Mouse (Mus musculus) cerebellum, adult (tissue): ENCODE measurements around the gene Wdr34.

ENCODE experiments used
- ATAC-seq: cut with Nextera tagmentation; 2 replicates; pipeline ENCODE4 v1.9.2; 2017; ENCODE audit warnings: mild to moderate bottlenecking, moderate library complexity, mixed read lengths; ENCODE audit not compliant: insufficient number of reproducible peaks, low FRiP score, low TSS enrichment

Gene Wdr34

DNA sequence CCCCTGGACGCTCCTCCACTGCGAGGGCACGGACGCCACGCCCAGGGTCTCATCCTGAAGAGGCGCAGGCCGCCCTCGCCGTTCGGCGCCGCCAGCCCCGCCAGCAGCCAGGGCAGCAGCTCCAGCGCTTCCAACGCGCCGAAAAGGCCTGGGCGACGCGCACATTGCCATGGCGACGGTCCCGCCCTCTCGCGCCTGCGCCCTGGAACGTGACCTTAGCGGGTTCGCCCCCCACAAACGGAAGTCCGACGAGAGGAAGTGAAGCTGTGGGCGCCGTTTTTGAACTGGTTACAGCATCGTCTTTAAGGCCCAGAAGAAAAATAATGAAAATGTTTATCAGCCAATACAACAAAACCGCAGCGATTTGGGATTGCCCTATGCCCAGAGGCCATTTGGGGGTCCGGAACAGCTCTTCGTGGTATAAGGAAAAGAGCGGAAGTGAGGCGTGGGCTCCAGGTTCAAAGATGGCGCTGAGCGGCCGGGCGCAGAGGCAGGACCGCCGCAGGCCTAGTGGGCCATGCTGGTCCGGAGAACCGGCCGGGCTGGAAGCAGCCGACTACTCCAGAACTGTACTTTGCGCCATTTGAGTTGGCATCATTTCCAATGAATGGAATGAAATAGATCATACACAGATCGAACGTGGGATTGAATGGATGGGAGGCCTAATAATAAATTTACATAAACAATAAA, at the start of gene Wdr34:
Gene Wdr34 (minus strand): TSS at position 183 of the 690 bp plus-strand sequence.
- ATAC-seq: peak; percentile 86; the same call in 1 of the 2 replicates

DNA sequence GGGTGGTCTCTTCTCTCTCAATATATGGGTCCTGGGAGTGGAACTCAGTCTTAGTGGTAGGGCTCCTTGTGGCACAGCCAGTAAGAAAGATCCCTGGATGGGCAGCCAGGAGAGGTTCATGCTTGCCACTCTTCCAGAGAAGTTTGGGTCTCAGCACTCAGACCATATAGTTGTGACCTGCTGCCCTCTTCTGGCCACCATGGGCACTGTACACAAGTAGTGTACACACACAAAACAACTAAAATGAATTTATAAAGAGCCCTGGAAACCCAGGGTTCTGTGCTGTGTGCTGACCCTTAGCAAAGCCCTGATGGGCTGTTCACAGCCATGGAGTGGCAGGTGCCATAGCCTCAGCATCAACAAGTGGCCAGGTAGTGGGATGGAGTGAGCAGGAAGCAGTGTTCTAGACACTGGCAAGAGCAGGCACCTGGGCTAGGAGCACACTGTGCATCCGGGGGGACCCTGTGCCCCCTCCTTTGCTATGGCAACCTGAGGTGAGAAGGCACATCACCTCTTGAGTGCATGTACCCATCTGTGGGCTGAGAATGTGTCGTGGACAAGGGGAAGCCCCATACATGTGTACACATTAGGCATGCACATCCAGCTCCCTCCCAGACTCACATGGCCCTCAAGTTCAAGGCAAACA, 47.3 kb upstream of the Wdr34 start:
- no peak for ATAC-seq

DNA sequence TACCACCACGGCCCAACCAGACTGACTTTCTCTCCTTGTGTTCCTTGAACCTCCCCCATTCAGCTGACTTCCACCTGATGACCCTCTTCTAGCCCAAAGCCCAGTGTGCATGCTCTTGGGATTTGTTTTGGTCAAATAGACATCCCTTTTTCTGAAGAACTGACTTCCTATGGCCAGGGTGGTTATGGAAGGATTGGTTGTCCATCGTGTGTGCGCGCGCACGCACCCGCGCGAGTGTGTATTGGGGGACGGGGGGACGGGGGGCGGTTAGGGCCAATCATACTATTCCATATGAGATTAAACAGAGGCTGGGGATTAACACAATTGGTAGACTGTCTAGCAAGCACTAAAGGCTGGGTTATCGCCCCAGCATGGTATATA, 45.5 kb upstream of the Wdr34 start:
- no peak for ATAC-seq

DNA sequence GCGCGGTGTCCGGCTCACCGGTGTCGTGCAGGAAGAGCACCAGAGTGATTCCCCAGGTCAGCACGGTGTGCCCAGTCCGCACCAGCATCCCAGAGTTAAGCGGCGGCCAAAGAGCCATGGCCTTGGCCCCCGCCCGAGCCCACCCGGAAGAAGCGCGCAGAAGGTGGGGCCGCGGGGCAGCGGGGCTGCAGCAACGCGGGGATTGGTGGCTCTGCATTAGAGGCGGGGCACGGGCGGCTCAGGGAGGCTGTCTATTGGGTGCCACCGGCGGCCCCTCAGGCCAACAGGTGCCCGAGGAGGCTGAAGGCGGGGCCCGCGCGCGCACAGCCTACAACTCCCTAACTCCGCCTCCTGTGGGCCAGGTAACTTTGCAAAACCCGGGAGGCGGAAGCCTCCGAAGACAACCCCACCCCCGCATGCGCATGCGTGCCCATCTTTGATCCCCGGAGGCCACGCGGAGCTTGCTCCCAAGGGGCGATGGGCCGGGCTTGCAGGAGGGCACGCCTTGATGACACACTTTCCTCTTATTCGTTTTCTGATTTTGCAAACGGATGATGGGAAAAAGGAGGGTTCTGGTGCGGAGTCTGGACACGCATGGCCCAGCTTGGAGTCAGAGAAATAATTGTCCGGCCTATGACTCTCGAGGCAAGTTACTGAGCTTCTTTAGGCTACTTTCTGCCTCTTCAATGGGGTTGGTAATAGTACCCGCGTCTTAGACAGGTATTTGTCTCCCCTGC, 45.0 kb upstream of the Wdr34 start, which contains the start of gene Zdhhc12:
Gene Zdhhc12 (minus strand): TSS at position 178 of the 737 bp plus-strand sequence.
- ATAC-seq: peak; percentile 88

DNA sequence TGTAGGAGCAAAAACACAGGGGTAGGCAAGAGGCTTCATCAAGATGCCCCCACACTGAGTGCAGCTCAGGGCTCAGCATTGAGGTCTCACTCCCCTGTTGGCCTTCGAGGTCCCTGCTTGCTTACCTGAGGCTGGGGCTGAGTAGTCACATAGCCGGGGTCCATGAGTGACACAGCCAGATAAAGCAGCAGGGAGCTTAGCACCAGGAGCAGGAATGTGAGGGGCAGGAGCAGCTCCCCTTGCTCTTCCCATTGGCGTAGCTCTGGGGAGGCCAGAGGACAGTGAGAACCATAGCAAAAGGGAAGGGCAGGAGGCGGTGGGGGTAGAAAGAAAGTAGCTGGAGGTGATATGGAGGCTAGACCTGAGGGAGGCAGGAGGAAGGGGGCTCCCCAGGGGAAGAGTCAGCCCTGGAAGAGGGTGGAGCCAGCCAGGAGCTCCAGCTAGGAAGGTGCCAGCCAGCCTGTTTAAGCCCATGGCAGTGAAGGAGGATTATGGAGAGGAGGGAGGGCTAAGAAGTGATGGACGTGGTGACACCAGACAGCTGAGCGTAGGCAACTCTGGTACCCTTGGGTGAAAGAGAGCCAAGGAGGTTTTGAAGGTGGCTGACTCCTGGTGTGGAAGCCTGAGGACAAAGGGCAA, 43.7 kb upstream of the Wdr34 start:
- no peak for ATAC-seq

DNA sequence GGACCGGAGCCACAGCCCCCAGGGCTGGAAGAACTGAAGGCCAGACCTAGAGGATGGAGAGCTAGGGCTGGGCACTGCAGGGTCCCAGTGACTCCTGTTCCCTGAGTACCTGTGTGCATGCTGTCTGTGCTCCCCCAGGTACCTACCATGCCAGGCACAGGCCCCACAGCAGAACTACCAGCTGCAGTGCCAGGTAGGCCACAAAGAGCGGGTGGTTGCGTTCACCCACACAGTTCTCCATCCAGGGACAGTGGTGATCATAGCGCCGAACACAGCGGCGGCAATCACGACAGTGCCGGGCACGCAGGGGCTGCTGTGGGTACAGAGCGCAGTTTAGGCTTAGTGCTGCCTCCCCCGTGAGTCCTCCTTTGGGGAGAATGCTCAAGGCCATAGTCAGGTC, 42.8 kb upstream of the Wdr34 start:
- ATAC-seq: no peak

DNA sequence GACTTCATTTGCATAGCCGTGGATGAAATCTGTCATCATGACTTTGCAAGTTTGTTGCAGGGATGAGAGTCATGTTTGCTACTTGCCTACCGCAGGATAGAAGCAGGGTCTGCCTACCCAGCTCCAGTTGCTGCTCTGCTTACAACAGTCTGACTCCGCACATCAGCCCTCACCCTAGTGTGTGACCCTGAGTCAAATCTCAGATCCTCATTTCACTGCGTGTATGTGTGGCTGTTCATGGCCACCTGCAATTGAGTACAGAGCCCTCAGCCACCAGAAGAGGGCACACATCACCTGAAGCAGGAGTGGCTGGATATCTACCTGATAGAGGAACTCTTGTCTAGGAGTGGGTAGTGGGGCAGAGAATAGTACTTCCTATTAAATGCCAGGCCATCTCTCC, 38.6 kb upstream of the Wdr34 start:
- ATAC-seq: no peak

DNA sequence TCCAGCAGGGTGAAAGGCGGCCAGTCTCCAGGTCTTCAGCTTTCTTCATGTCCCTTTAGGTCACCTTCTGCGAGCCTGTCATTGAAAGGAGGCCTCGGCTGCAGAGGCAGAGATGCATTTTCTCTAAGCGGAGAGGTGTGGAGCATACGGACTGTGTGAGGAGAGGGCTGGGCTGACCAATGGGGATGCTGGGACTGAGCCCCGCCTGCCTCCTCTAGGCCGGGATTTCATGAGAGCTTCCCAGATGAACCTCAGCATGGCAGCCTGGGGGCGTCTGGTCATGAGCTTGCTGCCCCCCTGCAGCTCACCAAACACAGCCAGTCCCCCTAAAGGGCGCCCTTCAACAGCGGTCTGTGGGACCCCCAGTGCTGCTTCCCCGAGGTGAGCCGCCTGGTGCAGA, 36.0 kb upstream of the Wdr34 start:
- ATAC-seq: no peak

DNA sequence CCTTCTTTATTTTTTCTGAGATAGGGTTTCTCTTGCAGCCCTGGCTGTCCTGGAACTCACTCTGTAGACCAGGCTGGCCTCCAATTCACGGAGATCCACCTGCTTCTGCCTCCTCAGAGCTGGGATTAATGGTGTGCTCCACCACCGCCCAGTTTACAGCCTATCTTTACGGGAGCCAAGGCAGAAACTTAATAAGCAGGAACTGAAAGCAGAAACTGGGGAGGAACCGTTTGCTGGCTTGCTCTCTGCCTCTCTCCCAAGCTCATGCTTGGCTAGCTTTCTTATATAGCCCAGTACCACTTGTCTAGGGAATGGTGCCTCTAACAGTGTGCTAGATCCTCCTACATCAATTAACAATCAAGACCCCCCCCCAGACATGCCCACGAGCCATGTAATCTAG, 35.4 kb upstream of the Wdr34 start:
- ATAC-seq: no peak

DNA sequence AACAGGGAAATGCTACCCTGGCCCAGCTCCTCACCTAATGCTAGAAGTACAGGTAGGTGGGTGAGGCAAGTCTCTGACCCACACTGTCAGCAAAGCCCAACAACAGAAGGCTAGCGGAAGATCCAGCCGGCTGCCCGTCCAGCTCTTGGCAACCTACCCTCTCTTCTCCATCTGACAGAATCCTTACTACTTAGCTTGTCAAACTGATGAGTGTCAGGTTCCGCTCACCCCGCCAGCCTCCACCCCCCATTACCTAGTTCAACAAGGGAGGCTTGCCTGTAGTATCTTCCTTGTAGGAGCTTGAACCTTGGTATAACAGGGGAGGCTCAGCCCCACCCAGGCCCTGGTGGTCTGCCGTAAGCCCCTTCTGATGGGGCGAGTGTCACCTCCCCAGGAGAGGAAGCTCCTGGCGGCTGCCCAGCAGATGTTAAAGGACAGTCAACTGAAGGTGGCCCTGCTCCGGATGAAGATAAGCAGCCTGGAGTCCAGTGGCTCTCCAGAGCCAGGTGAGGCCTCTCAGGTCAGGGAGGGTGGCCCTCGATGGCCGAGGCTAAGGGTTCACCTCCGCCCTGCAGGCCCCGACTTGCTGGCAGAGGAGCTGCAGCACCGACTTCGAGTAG, 31.6 kb upstream of the Wdr34 start:
- ATAC-seq: no peak

DNA sequence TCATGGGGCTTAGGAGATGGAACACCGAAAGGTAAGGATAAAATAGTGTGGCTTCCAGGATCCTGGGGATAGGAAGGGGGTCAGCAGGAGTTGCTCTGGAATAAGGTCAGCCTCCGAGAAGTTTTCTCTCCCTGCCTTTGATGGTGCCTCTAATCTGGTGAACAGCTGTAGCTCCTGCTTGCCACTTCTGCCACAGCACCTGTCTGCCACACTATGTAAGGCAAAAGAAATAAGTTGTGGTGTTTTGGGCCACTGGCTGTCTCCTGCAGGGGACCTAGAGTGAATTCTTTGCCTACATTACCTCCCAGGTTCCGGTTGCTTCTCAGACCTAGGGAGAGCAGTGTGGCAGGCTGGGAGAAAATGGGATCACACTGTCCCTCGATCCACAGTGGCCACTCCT, 30.1 kb upstream of the Wdr34 start:
- no peak for ATAC-seq

DNA sequence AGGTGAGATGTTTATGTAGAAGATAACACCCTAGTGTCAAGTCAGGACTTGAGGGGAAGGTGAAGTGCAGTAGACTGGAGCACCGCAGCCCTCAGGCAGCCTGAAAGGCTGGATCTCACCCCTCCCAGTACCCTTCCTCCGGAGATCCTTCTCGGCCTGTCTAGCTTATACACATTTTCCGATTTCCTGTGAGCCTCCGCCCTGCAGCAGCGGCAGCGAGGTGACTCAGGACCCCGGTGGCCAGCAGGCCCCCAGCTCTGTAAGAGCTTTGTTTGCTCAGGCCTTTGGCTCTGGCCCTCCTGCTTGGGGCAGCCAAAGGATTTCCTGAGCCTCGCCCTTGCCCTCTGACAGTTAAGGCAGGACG, 29.6 kb upstream of the Wdr34 start:
- no peak for ATAC-seq

DNA sequence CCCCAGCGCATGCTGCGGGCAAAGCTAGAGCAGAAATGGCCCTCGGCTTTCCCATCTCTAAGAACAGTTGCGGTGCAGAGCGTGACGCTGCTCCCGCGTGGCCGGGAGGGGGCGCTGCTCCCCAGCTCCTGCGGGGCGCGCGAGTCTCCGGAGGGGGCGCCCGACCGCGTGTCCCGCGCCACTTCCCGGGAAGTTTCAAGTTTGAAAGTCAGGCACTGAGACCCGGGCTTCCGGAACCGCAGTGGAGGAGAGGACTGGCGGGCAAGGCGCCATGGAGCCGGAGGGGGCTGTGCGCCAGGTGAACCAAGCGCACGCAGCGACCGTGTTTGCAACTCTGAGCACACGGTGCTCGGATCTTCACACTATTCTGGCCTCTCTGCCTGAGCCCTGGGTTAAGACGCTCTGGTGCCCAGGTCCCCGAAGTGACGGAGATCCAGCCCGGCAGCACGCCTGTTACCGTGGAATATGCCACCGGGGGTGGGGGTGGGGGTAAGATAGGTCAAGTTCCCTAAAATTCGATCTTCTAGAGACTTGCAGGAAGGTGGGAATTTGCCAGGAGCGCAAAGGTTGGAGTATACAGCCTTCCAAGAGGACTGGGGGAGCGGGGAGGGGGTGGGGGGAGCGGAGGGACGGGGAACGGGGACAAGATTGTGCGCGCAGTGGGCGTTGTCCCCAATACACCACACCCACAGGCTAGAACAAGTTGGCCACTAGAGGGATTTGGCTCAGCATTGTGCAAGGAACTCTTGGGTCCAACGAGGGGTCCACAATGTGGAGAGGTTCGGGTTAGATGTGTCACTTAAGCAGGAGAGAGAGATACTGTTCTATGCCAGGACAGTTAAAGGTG, 29.0 kb upstream of the Wdr34 start, which contains the start of gene Pkn3:
Gene Pkn3 (plus strand): TSS at position 183 of the 847 bp plus-strand sequence.
- peak; percentile 61; the same call in 1 of the 2 replicates for ATAC-seq

DNA sequence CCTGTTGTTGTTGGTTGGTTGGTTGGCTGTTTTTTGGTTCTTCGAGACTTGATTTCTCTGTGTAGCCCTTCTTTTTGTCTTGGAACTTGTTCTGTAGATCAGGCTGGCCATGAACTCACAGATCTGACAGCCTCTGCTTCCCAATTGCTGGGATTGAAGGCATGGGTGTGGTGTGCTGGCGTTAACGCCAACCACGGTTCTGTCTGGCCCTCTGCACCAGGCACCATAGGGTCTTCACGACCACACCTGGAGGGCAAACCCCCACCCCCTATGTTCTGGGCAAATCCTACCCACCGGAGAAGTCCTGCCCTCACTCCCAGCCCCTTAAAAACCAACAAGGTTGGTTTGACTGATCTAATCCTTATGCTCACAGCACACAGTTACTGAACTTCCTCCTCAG, 28.3 kb upstream of the Wdr34 start:
- ATAC-seq: no peak

DNA sequence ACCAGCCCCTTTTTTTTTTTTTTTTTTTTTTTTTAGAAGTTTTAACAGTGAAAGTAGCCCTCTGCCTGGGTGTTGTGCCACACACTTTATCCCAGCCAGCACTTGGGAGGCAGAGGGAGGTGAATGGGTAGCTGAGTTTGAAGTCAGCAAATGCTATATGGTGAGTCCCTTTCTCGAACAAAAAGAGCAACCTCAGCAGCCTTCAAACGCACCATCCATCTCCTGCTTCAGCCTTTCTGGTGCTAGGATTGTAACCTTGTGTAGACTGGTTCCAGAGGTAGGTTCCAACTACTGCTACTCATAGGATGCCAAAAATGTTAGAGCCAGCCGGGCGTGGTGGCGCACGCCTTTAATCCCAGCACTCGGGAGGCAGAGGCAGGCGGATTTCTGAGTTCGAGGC, 27.8 kb upstream of the Wdr34 start:
- ATAC-seq: no peak

DNA sequence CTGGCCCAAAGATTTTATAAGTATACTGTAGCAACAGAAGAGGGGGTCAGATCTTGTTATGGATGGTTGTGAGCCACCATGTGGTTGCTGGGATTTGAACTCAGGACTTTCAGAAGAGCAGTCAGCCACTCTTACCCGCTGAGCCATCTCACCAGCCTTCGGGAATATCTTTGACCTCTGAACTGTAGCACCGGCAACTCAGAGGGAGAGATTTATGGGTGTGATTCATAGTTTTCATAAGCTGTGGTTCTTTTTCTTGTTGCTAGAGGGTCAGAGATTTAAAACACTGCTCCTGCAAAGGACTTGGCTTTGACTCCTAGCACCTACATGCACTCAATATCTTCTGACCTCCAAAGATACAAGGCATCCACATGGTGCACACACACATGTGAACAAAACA, 26.9 kb upstream of the Wdr34 start:
- no peak for ATAC-seq

DNA sequence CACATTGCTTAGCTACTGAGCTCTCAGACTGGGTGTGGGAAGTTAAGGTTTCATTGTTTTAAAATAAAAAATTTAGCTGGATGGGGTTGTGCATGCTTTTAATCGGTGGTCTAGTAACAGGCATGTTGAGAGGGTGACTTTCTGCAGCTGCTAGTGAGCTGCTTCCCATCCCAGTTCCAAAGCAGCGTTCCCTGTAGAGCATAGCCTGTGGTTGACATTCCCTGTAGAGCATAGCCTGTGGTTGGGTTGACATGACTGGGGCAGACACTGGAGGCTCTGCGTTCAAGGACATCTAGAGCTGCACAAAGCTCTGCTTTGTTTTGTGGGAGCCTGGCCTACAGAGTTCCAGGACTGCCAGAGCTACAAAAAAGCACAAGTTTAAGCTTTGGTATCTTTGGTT, 24.6 kb upstream of the Wdr34 start:
- no peak for ATAC-seq

DNA sequence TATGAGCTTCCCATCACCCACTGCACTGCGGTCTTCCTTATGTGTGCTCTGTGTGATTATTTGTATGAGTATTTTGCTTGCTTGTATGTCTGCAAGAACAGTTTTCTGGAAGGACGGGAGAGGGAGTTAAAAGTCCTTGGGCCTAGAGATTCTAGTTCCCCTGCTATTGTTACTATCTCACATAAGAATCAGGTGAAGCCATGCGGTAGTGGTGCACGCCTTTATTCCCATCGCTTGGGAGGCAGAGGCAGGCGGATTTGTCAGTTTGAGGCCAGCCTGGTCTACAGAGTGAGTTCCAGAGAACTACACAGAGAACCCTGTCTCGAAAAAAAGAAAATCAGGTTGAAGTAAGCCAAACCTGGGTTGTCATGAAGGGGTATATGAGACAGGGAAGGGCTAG, 24.2 kb upstream of the Wdr34 start:
- no peak for ATAC-seq

DNA sequence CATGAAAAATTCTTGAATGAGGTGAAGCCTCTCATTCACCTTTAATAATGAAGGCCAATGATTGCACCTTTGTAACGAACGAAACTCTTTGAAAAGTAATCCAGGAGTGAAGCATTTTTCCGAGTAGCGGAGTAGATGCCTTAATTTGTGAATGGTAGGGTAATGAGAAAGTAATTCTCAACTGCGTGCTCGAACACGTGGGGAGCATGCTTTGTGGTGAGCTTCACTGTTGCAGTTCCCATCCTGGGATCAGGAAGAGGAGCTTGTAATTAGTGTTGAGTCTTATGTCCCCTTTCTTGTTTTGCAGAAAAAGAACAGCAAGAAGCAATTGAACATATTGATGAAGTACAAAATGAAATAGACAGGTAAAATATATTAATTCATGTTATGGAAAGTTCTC, 19.3 kb upstream of the Wdr34 start:
- no peak for ATAC-seq
